Mouse (Mus musculus) gastrocnemius, adult 18-20 months (tissue): ENCODE measurements around the gene Papln. TPM values are rescaled to one million over a fixed set of nuclear protein-coding genes. Genes with fewer than 3 reads are reported as not detected.

Experiments
- DNase-seq: peaks from one replicate; pipeline ENCODE4 v3.0.0; 2021; ENCODE audit warnings: low spot score
- long read RNA-seq, 2 experiments: library from polyadenylated mRNA; stranded (forward); transcript quantifications; one replicate each; pipeline ENCODE4 v2.0.0; 2021
- total RNA-seq, 2 experiments: library from RNA; stranded (reverse); gene quantifications; 2 replicates each; pipeline ENCODE4 v1.2.3; 2021

Gene Papln
- under 1 TPM; 0.57 to 0.83 TPM for total RNA-seq
- long read RNA-seq, experiment 1: 0 reads
- long read RNA-seq, experiment 2: 0 reads

DNA sequence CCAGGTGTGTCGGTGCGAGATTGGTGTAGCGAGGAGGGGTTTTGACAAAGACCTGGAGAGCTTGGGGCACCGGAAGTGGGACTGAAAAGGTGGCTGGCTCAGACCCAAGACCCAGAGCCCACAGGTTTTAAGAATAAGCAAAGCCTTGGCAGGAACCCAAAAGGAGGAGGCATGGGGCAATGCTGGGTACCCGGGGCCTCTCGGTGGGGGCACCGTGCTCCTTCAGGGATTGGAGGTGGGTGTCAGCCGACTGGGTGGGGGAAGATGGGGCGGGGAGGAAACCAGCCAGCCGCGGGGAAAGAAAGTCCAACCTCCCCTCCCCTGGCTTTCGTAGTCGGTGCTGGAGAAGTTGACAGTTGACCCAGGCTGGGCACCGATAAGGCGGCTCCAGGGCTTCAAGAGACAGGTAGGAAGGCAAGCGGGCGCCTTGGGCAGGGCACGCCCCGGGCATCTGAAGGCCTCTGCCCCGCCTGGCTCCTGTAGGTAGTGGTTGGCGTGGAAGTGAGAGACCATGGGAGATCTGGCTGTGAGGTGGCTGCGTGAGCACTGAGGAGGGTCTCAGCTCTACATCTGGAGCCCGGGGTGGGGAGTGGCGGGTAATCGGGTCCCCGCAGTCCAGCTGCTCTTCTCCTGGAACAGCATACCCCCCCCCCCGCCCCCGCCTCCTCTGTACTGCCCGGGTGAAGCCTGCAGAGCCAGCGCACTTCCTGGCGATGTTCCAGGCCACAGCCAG lies at the start of gene Papln:
Papln (plus strand) TSS at position 324 of the 733 bp plus-strand sequence.
- no peak for DNase-seq

DNA sequence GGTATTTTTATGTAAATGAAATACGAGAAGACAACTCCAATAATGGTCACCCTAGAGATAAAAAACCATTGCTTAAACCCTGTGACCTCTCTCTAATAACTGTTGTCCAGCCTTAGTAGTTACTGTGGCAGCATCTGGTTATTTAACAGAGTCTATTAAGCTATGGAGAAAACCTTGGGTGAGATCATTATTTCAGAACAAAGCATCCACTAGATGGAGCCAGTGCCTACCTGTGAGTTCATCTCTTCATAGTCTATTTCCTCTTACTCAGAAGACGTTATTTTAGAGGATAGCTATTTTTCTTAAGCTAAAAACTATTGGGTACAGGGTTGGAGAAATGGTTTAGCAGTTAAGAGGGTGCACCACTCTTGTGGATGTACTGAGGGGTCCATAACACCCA lies 49.7 kb upstream of the Papln start:
- DNase-seq: peak; percentile 62

DNA sequence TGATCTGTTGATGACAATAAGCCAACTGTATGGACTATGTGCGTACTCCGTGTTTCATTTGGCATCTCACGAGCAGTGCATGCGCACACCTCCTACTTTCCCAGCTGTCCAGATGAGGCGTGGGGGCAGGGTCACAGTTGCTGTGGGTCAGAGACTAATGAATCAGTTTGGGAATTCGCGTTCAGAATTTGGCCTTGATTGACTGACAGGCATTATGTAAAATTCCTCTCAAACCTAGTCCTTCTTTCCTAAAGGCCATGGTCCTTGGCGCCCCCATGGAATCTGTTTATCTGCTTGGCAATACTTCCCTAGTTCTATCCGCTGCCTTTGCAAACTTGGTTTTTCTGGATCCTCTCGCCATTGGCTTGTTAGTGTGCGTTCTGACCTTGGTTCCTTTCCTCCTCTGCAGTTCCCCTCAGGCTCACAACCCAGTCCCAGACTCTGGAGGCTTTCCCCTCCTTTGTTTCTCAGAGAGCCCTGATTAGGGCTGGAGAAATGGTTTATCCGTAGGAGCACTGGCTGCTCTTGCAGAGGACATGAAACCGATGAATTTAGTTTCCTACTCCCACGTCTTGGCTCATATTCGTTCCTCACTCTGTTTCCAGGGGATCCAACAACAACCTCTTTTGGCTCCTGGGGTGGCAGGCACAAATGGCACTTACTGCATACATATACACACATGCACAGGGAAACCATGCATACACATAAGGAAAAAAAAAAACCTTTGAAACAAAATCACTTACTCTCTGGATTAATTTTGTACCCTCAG lies 46.8 kb upstream of the Papln start:
- no peak for DNase-seq

DNA sequence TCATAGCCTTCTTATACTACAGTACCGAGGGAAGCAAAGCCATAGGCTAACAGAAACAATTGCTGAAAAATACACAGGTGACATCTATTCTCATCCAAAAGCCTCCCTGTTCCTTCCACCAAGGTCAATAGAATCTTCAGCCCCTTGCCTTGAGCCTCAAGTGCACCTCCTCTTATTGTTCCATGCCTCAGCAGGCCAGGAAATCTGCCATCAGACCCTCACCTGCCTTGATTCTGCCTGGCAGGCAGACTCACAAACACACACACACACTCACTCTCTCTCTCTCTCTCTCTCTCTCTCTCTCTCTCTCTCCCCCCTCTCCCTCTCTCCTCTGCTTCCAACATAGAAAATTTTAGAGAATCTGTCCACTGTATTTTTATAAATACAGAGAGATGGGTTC lies 44.0 kb upstream of the Papln start:
- no peak for DNase-seq

DNA sequence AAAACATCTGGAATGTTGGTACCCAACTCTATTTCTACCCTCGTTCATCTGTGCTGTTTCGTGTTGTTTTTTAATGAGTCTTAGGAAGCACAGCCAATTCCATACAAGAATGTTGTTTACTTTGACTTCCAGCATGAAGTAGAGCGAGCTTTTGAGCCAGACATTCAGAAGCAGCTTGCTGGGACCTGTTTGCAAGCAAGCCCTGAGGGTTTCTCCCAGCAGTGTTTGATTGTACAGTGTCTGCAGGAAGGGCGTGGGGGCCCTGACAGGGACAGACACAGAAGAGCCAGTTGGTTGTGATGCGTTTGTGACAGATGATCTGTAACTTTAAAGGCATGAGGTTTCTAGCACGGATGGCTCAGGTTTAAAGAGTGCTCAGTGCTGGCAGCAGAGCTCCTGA lies 42.2 kb upstream of the Papln start:
- DNase-seq: peak; percentile 38

DNA sequence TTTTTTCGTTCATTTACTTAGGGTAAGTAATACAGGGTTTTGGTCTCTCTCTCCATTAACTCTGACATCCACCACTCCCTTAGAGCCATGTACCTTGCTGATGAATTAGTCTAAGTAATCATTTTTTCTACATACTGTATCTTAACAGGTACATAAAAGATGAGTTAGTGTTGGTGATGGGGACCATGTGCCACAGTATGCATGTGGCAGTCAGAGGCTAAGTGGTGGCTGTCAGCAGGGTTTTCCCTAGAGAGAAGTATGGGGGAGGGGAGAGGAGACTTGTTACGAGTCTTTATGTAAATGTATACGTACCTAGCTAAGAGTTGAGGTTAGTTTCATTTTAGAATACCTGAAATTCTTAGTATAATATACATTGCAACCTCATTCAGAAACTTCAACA lies 40.4 kb upstream of the Papln start:
- no peak for DNase-seq

DNA sequence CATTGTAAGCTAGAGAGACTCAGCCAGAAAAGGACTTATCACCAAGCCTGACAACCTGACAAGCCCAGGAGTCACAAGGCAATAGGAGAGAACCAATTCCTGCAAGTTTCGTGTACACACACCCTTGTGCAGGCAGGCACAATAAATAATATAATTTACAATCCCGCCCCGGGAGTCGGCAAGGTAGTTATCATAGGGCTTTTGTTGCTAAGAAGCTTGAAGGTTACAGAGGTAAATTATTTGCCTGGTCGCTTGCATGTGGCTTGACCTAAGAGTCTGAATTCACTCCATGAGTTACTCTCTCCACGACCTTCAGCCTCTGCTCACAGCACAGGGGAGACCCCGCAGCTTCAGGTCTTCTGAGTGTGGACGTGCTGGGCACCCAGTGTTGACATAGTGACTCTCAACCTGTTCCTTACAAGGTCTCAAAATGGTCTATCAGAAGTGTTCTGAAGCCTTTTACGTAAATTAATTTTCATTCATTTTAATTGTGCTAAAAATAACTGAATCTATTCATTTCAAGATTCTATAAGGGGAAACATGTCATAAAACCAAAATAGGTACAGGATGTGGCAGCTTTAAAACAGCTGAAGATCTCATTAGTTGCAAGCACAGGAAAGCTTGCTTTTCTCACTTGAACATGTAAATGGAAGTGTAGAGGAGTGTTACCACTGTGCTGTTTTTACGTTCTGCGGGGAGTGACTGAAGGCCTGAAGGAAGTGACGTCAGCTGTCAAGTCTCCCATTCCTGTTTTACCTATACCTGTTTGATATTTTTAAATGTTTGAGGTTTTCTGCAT lies 36.7 kb upstream of the Papln start:
- DNase-seq: no peak

DNA sequence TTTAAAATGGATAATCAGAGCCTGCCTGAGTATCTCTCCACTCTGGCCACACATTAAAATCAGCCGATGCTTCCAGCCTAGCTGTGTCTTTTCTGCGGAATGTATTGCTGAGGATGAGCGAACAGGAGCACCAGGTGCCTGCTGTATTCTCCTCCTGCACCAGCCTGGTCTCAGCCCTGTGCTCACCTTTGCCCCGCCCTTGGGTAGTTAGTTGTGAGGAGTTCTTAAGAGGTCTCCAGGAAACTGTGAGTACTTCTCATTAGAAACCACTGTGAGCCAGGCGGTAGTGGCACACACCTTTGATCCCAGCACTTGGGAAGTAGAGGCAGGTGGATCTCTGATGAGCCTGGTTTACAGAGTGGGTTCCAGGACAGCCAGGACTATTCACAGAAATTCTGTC lies 31.2 kb upstream of the Papln start:
- DNase-seq: no peak

DNA sequence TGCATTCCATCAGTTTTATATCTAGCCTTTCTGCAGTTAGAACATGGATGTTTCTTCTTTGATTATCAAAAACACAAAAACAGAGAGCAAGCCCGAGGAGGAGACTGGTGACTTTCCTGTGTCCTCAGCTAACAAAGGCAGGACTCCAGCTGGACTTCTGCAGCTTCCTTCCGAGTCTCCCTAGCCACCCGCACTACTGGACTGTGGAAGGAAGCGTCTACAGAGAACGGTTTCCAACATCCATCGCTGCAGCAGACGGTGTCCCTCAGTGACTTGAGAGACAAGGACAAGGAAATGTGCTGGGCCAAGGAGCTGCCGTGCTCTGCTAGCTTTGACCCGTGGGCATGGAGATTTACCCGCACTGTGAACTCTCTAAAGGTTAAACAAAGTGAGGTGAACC lies 29.4 kb upstream of the Papln start:
- no peak for DNase-seq

DNA sequence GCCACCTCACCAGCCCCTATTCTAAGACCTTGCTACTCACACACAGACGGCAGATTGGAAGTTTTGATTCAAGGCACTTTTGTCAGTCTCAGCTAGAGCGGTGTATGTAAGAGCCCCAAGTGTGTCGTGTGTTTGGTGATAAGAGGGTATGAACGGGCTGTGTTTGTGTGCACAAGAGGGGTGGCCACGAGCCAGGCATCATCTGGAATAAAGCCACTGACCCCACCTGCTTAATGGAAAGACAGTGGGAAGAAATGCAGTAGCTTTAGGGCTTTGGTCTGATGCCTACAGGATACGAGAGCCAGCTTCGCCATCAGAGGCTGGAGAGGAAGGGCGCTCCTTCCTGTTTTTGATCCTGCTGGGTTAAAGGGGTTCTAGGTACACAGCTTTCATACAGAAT lies 27.2 kb upstream of the Papln start:
- no peak for DNase-seq

DNA sequence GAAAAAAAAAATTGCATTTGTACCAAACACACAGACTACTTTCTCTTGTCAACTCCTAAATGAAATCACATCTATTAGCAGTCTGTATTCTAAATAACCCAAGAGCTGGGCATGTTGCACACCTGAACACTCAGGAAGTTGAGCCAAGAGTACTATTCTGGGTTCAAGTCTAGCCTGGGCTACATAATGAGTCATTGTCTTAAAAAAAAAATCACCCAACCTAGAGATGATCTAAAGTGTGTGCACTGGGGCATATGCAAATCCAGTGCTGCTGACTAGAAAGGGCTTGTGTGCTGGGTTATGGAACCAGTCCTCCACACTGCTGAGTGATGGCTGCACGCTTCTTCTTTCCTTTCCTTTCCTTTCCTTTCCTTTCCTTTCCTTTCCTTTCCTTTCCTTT lies 24.8 kb upstream of the Papln start:
- DNase-seq: no peak

DNA sequence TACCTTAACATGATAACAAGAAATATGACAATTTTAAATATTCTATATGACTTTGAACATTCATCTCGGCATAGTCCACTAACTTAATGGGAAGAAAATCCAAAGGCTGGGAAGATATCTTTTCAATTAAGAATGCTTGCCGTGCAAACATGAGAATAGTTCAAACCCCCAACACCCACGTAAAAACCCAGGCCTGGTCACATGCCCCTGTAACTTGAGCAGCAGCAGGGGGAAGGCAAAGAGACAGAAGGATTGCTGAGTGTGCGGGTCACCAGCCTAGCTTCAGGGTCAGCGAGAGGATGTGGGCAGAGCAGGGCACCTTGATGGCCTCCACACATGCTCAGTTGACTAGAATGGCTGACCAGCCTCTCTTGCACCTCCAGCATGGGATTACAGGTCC lies 21.7 kb upstream of the Papln start:
- no peak for DNase-seq

DNA sequence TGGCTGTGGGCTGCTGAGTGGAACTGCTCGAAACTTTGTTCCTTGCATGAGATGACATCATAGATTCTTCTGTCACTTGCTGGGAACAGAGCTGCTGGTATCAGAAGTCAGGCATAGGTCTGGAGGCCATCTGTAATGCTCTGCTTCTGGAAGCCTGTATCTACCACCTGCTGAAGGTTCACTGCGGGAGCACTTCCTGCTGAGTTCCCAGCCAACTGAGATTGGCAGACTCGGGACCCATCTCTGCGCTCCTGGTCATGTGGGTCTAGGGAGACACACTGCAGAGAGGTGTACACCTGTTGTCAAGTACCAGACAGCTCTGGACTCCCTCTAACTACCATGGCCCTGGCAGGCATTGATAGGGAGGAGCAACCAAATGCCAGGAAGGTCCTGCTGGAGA lies 20.6 kb upstream of the Papln start:
- no peak for DNase-seq

DNA sequence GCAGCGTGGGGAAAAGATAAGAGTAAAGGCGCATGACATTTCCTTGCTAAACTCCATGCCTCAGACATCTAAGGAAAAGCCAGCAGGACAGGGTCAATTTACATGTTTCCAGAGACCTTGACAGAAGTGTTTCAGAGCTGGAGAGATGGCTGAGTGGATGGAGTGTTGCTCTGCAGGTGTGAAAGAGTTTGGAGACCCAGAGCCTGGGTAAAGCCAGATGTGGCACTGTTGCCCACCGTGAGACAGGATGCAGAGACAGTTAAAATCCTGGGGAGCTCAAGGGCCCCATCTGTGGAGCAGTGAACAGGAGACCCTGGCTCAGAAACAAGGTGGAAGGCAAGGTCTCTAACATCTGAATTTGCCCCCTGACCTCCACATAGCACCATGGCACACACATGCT lies 19.7 kb upstream of the Papln start:
- DNase-seq: no peak

DNA sequence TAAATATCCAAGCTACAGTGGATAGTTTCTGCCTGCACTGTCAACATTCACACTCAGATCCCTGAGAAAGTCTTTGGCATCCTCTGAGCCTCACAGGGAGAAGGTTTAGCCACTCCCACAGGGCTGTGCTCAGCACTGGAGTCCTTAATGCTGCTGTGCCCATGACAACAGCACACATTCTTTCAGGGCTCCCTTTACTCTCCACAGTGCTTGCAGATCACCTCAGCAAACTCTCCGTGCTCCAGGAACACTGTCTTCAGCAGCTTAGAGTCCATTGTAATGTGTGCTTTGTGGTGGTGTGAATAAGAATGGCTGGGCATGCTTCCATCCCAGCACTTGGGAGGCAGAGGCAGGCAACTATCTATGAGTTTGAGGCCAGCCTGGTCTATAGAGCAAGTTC lies 14.2 kb upstream of the Papln start:
- no peak for DNase-seq

DNA sequence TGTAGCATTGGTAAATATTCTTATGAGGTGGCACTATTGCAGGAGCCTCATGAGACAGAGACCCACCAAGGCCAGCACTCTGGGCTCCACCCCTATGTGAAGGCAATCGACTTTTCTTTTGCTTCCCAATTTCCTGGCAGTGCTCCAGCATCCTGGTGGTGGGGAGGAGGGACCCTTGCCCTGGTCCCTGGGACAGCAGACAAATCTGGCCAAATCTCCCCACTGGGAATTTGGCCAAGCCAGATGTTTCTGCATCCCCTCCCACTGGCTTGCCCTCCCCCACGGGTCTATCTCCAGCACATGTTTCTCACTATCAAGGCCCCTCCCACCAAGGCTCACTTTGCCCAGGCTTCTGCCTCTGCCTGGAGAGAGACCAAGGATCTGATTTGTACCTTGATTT lies 10.9 kb upstream of the Papln start:
- no peak for DNase-seq

DNA sequence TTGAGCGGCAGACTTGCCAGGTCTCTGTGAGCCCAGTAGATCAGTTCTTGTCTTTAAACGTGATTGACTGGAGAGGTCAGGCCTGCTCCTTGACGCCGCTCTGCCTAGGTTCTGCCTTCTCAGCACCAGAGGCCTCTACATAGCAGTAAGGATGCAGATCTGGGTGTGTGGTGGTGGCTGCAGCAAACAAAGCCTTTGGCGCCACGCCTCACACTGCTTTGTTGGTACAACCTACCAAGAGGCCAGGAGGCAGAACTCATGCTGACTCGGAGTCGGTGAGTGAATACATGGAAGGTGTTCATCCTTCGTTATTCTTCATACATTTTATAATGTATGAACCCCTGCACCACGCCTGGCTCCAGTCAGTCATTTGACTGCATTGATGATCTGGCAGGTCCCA lies 4.7 kb upstream of the Papln start:
- no peak for DNase-seq

DNA sequence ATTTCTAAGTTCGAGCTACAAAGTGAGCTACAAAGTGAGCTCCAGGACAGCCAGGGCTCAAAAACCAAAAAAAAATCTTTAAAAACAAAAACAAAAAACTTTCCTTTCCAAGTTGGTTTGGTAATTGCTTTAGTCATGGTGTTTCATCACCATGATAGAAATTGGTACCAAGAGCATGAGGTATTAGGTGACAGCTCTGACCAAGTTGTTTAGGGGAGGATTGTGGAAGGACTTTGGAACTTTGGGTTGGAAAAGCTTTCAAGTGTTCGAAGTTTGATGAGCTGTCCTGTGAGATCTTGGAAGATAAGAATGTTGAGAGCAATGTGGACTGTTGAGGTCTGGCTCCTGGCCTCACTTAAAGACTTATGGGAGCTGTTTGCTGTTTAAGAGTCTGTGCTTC lies 3.2 kb upstream of the Papln start:
- no peak for DNase-seq

DNA sequence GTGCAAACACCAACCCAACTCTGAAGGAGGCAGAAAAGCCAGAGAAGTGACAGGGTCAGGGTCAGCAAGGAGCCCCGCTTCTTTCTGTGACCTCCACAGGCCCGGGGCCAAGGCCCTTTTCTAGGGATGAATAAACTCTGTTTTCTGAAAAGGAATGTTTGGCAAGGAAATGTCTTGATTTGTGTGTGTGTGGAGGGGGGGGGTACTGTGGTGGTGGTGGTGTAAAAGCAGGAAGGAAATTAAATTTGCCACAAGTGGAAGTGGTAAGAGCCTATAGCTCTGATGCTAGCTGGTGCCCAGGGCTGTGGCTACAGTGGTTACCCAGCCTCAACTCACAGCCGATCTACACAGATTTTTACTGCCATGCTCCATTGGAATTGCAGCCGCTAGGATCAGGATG lies 728 bp upstream of the Papln start:
- no peak for DNase-seq

DNA sequence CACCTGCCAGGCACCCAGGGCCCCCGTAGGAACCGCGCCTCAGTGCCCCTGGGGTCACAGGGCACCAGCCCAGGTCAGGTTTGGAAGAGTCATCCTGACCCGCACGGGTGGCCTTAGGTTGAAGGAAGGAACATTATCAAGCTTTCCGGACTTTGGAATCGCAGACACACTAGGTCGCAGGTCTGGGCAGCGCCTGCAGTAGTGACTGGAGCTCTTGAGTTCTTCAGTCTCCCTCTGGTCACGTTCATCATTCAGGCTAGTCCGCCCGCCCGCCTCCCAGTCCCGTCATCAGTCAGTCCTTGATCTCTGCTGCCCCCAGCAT lies 571 bp downstream of the Papln start:
- no peak for DNase-seq

DNA sequence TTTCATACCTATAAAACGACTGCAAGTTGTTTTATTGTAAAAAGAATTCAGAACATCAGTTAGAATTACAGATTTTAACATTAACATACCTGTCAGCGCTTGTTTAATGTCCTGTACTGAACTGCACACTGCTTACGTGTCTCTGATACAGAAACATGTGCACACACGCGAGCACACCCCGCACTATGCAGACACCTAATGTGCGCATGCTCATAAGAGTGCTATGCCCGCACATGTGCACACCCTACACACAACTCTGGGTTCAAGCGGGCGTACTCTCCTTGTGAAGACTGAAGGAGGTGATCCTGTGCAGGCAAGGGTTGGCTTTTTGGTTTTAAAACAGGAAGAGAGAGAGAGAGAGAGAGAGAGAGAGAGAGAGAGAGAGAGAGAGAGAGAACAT lies 1.1 kb downstream of the Papln start:
- no peak for DNase-seq

DNA sequence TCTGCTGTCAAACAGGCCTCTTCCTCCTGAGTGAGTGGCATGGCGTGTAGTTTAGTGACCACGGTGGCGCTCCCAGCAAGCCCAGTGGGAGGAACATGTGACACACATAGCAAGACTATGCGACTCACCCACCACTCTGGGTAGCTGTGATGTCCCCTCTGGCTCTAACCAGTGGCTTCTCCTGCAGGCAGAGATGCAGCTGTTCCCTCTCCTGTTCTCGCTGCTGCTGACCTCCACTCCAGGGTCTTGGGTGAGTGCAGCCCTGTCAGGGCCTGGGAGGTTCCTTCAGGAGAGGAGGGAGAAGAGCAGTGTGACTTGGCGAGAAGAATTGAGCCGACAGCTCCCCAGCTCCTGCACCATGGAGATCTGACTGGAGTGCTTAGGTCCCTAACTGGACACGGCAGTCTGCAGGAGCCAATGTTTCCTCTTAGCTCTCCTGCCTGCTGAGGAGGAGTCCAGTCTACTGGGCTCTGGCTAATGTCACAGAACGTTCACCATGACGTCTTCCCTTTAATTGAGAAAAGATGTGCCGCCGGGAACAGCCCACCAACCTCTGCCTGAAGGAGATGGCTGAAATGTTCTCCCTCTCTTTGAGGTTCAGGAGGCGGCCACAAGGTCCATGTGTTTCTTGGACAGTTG lies 2.6 kb downstream of the Papln start:
- no peak for DNase-seq
